Mouse (Mus musculus): Measurements from ENCODE around the gene Tirap. TPM values are rescaled to one million over a fixed set of nuclear protein-coding genes. Genes with fewer than 3 reads are reported as not detected.

Tirap gene
- total and polyA plus RNA-seq, 2 experiments: 12.3 to 24.2 TPM

GRCm38 (mm10) chr9:35145829-35146228 is 54.3 kb downstream of the Tirap start:
- 33% methylated on average over 1 of the region's 1 CpGs for WGBS
- H3K36me3 ChIP-seq (ENCODE audit: control insufficient read depth, insufficient read depth, low read length): no peaks in the 10 kb centered on the region
- no peaks in the 10 kb centered on the region for H3K27me3 ChIP-seq (ENCODE audit: control insufficient read depth, insufficient read depth, low read length)
- TF ChIP-seq CTCF (IDR thresholded peaks at IDR 0.05; ENCODE audit: low read depth, low read length) (no peak), POLR2A (IDR thresholded peaks at IDR 0.05; ENCODE audit: extremely low read depth, insufficient read depth, low read length) (no peak)
- H3K27ac ChIP-seq (replicated peaks; ENCODE audit: insufficient read depth, low read depth, low read length): no peak overlapping the region
- H3K79me2 ChIP-seq (ENCODE audit: control insufficient read depth, insufficient read depth, low read length): peaks cover 12% of the 10 kb centered on the region
- DNase-seq (ENCODE audit: extremely low read depth, low read depth, low spot score): peak; percentile 51
- H3K4me1 ChIP-seq (ENCODE audit: control insufficient read depth, insufficient read depth, low read length): peaks cover 3% of the 10 kb centered on the region; the same call in 1 of the 2 replicates
- no peak overlapping the region for H3K4me3 ChIP-seq (ENCODE audit: insufficient read depth, low read depth, low read length)
- no peak overlapping the region for H3K9ac ChIP-seq (ENCODE audit: low read depth, low read length)

GRCm38 (mm10) chr9:35145118-35145517 is 55.0 kb downstream of the Tirap start:
- Histone ChIP-seq H3K4me1 (ENCODE audit: control insufficient read depth, insufficient read depth, low read length) (peaks cover 7% of the 10 kb centered on the region), H3K79me2 (ENCODE audit: control insufficient read depth, insufficient read depth, low read length) (peaks cover 12% of the 10 kb centered on the region), H3K27me3 (ENCODE audit: control insufficient read depth, insufficient read depth, low read length) (no peaks in the 10 kb centered on the region), H3K4me3 (ENCODE audit: insufficient read depth, low read depth, low read length) (no peak overlapping the region), H3K27ac (replicated peaks; ENCODE audit: insufficient read depth, low read depth, low read length) (no peak overlapping the region), H3K36me3 (ENCODE audit: control insufficient read depth, insufficient read depth, low read length) (no peaks in the 10 kb centered on the region), H3K9ac (ENCODE audit: low read depth, low read length) (no peak overlapping the region)
- DNase-seq (ENCODE audit: extremely low read depth, low read depth, low spot score): no peak
- no peak for TF ChIP-seq POLR2A (IDR thresholded peaks at IDR 0.05; ENCODE audit: extremely low read depth, insufficient read depth, low read length)
- TF ChIP-seq CTCF (IDR thresholded peaks at IDR 0.05; ENCODE audit: low read depth, low read length): no peak
- WGBS: 83% methylated on average over 9 of the region's 9 CpGs

- Histone ChIP-seq H3K36me3 (ENCODE audit: control insufficient read depth, insufficient read depth, low read length) (no peaks in the 10 kb centered on the region), H3K4me1 (ENCODE audit: control insufficient read depth, insufficient read depth, low read length) (peaks cover 24% of the 10 kb centered on the region), H3K27me3 (ENCODE audit: control insufficient read depth, insufficient read depth, low read length) (no peaks in the 10 kb centered on the region), H3K79me2 (ENCODE audit: control insufficient read depth, insufficient read depth, low read length) (peaks cover 9% of the 10 kb centered on the region), H3K4me3 (ENCODE audit: insufficient read depth, low read depth, low read length) (no peak overlapping the region), H3K27ac (replicated peaks; ENCODE audit: insufficient read depth, low read depth, low read length) (no peak overlapping the region), H3K9ac (ENCODE audit: low read depth, low read length) (no peak overlapping the region)
- no peak for DNase-seq (ENCODE audit: extremely low read depth, low read depth, low spot score)
- WGBS: 84% methylated on average over 2 of the region's 2 CpGs
- TF ChIP-seq POLR2A (IDR thresholded peaks at IDR 0.05; ENCODE audit: extremely low read depth, insufficient read depth, low read length) (no peak), CTCF (IDR thresholded peaks at IDR 0.05; ENCODE audit: low read depth, low read length) (no peak)
These were observed 57.9 kb downstream of the Tirap start for GRCm38 (mm10) chr9:35142221-35142620.

GRCm38 (mm10) chr9:35139231-35139744 is 60.8 kb downstream of the Tirap start:
- Histone ChIP-seq H3K27me3 (ENCODE audit: control insufficient read depth, insufficient read depth, low read length) (no peaks in the 10 kb centered on the region), H3K79me2 (ENCODE audit: control insufficient read depth, insufficient read depth, low read length) (no peaks in the 10 kb centered on the region), H3K27ac (replicated peaks; ENCODE audit: insufficient read depth, low read depth, low read length) (peak overlapping the region; percentile 95), H3K9ac (ENCODE audit: low read depth, low read length) (peak overlapping the region; percentile 62), H3K36me3 (ENCODE audit: control insufficient read depth, insufficient read depth, low read length) (no peaks in the 10 kb centered on the region), H3K4me1 (ENCODE audit: control insufficient read depth, insufficient read depth, low read length) (peaks cover 39% of the 10 kb centered on the region), H3K4me3 (ENCODE audit: insufficient read depth, low read depth, low read length) (no peak overlapping the region)
- WGBS: 26% methylated on average over 5 of the region's 5 CpGs
- peak; percentile 91 for DNase-seq (ENCODE audit: extremely low read depth, low read depth, low spot score)
- no peak for TF ChIP-seq POLR2A (IDR thresholded peaks at IDR 0.05; ENCODE audit: extremely low read depth, insufficient read depth, low read length)
- no peak for TF ChIP-seq CTCF (IDR thresholded peaks at IDR 0.05; ENCODE audit: low read depth, low read length)

- 23% methylated on average over 7 of the region's 7 CpGs for WGBS
- Histone ChIP-seq H3K4me1 (ENCODE audit: control insufficient read depth, insufficient read depth, low read length) (peaks cover 43% of the 10 kb centered on the region), H3K79me2 (ENCODE audit: control insufficient read depth, insufficient read depth, low read length) (no peaks in the 10 kb centered on the region), H3K9ac (ENCODE audit: low read depth, low read length) (peak overlapping the region; percentile 59), H3K27me3 (ENCODE audit: control insufficient read depth, insufficient read depth, low read length) (no peaks in the 10 kb centered on the region), H3K4me3 (ENCODE audit: insufficient read depth, low read depth, low read length) (no peak overlapping the region), H3K27ac (replicated peaks; ENCODE audit: insufficient read depth, low read depth, low read length) (peak overlapping the region; percentile 95), H3K36me3 (ENCODE audit: control insufficient read depth, insufficient read depth, low read length) (no peaks in the 10 kb centered on the region)
- TF ChIP-seq CTCF (IDR thresholded peaks at IDR 0.05; ENCODE audit: low read depth, low read length): no peak
- no peak for TF ChIP-seq POLR2A (IDR thresholded peaks at IDR 0.05; ENCODE audit: extremely low read depth, insufficient read depth, low read length)
- peak; percentile 99 for DNase-seq (ENCODE audit: extremely low read depth, low read depth, low spot score)
These were observed 62.1 kb downstream of the Tirap start for GRCm38 (mm10) chr9:35138029-35138428.

- peak overlapping the region; percentile 67 for H3K27ac ChIP-seq (replicated peaks; ENCODE audit: insufficient read depth, low read depth, low read length)
These were observed 64.5 kb downstream of the Tirap start for GRCm38 (mm10) chr9:35135575-35135974.

More at GRCm38 (mm10) chr9:35135575-35135974, 64.5 kb downstream of the Tirap start:
- H3K79me2 ChIP-seq (ENCODE audit: control insufficient read depth, insufficient read depth, low read length): no peaks in the 10 kb centered on the region
- DNase-seq (ENCODE audit: extremely low read depth, low read depth, low spot score): peak; percentile 54
- no peaks in the 10 kb centered on the region for H3K36me3 ChIP-seq (ENCODE audit: control insufficient read depth, insufficient read depth, low read length)
- TF ChIP-seq CTCF (IDR thresholded peaks at IDR 0.05; ENCODE audit: low read depth, low read length) (no peak), POLR2A (IDR thresholded peaks at IDR 0.05; ENCODE audit: extremely low read depth, insufficient read depth, low read length) (no peak)
- WGBS: 37% methylated on average over 6 of the region's 6 CpGs
- H3K27me3 ChIP-seq (ENCODE audit: control insufficient read depth, insufficient read depth, low read length): no peaks in the 10 kb centered on the region
- peaks cover 44% of the 10 kb centered on the region for H3K4me1 ChIP-seq (ENCODE audit: control insufficient read depth, insufficient read depth, low read length)
- no peak overlapping the region for H3K9ac ChIP-seq (ENCODE audit: low read depth, low read length)
- no peak overlapping the region for H3K4me3 ChIP-seq (ENCODE audit: insufficient read depth, low read depth, low read length)

Other genes with a start within 250 kb of the Tirap start
- 72.2 and 74.6 TPM in 2 replicates for gene St3gal4, start 81.0 kb downstream of the Tirap start, total RNA-seq (2014; rRNA removed)
- 26.5 TPM in 2 replicates for gene St3gal4, start 81.0 kb downstream of the Tirap start, polyA plus RNA-seq (2012; rRNA removed)
- 21.0 and 21.2 TPM in 2 replicates for gene Dcps, start 24.2 kb downstream of the Tirap start, total RNA-seq (2014; rRNA removed)
- gene Dcps, start 24.2 kb downstream of the Tirap start, polyA plus RNA-seq (2012; rRNA removed): 24.0 and 27.4 TPM in 2 replicates
- gene Srpr, start 116 bp downstream of the Tirap start, total RNA-seq (2014; rRNA removed): 55.2 and 75.4 TPM in 2 replicates
- gene Srpr, start 116 bp downstream of the Tirap start, polyA plus RNA-seq (2012; rRNA removed): 88.5 and 91.0 TPM in 2 replicates
- gene Foxred1, start 10.8 kb upstream of the Tirap start, total RNA-seq (2014; rRNA removed): 27.6 and 31.8 TPM in 2 replicates
- 21.6 and 28.9 TPM in 2 replicates for gene Foxred1, start 10.8 kb upstream of the Tirap start, polyA plus RNA-seq (2012; rRNA removed)
- 3.0 and 4.0 TPM in 2 replicates for gene Fam118b, start 67.5 kb upstream of the Tirap start, total RNA-seq (2014; rRNA removed)
- gene Fam118b, start 67.5 kb upstream of the Tirap start, polyA plus RNA-seq (2012; rRNA removed): 3.8 and 5.8 TPM in 2 replicates
- gene Rpusd4, start 67.6 kb upstream of the Tirap start, total RNA-seq (2014; rRNA removed): 6.5 and 8.2 TPM in 2 replicates
- 4.2 and 4.3 TPM in 2 replicates for gene Rpusd4, start 67.6 kb upstream of the Tirap start, polyA plus RNA-seq (2012; rRNA removed)
- gene Cdon, start 220.8 kb upstream of the Tirap start, total RNA-seq (2014; rRNA removed): 0.37 and 0.87 TPM in 2 replicates
- gene Cdon, start 220.8 kb upstream of the Tirap start, polyA plus RNA-seq (2012; rRNA removed): 0.49 and 0.50 TPM in 2 replicates

Measured in liver, adult 2 months (tissue).